Mouse (Mus musculus): ENCODE data around the gene B3galt4.

Gene B3galt4

DNA sequence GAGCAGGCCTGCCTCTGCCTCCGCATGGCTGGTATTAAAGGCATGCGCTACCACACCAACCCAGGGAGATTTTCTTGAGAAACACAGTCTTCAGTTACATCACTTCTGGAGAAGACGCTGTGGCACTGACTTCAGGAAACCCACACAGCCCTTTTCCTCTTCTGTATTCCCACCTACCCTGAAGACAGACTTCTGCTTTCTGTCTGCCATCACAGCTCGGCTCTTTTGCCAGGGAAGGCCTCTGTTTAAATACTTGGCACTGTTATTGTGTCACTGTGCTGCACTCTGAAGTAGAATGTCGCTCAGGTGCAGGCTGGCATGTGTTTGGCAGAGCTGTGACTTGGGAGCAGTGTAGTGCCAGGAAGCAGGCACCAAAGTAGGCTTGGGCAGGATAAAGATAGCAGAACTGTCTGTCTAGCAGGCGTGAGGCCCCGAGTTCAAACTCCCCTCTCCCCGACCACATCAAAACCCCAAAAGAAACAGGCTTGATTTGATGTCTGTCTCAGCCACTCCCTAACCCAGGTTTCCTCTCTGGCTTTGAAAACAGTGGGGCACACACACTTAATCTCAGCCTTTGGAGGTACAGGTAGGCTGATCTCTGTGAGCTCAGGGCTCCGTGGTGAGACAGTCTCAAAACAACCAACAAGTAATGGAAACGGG is 3.7 kb downstream of the B3galt4 start:
- DNase-seq (ENCODE audit: extremely low read depth, low read depth): no peak

DNA sequence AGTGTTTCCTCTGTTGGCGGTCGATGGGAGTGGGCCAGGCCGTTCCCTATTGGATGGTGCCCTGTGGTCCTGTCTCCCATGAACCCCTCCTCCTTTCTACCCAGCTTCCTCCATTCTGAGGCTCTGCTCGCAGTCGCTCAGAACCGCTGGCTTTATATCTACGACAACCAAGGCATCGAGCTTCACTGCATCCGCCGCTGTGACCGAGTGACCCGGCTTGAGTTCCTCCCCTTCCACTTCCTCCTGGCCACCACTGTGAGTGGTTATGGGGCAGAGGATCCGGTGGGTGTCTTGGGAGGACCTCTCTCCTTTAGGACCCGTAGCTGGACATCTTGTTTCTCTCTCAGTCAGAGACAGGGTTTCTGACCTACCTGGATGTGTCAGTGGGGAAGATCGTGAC is 7.8 kb downstream of the B3galt4 start:
- DNase-seq (ENCODE audit: extremely low read depth, low read depth): no peak

GRCm38 (mm10) chr17:33941381-33941780 is 9.9 kb downstream of the B3galt4 start:
- no peak for DNase-seq (ENCODE audit: extremely low read depth, low read depth)

DNA sequence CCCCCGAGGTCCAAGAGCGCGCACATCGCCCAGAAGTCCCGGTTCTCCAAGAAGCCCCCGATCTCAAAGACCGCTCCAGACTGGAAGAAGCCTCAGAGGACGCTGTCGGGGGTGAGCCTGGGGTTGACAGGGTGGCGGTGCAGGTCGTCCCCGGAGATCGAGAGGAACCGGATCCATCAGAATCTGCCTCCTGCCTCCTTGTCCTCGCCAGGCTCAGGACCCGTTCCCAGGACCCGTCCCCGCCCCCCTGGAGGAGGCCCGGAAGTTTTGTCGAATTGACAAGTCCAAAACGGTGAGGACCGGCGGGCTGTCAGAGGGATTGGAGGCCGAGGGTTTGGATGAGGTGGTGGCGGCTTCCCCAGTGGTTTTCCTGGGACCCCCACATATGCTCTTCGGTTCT is 10.3 kb downstream of the B3galt4 start:
- no peak for DNase-seq (ENCODE audit: extremely low read depth, low read depth)

DNA sequence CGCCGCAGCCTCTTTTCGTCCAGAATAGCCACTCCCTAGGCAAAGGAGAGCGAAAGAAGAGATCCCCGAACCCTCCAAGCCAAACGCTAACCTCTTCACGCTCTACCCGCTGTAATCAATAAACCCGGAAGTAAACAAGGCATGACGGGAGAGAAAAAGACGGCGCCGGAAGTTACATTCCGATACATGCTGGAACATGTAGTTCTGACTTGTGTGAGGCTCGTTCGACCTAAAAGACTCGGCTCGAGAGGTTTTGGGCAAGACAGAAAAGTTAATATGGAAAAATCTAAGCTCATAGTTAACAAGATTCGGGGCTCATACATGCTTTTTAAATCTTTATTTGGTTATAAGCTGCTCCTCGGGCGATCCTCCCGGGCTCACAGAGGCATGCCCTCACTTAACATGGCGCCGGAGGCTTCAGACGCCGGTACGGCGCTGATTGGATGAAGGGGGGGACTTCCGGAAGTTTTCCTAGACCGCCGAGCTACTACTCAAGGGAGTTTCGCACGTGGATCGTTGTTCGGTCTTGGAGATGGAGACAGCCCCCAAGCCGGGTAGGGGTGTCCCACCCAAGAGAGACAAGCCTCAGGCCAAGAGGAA is 11.0 kb downstream of the B3galt4 start, which contains the start of the genes Pfdn6 and Wdr46:
Pfdn6 (minus strand) TSS at position 138 of the 600 bp plus-strand sequence.
Wdr46 (plus strand) TSS at position 455 of the 600 bp plus-strand sequence.
- DNase-seq (ENCODE audit: extremely low read depth, low read depth): peak; percentile 93

DNA sequence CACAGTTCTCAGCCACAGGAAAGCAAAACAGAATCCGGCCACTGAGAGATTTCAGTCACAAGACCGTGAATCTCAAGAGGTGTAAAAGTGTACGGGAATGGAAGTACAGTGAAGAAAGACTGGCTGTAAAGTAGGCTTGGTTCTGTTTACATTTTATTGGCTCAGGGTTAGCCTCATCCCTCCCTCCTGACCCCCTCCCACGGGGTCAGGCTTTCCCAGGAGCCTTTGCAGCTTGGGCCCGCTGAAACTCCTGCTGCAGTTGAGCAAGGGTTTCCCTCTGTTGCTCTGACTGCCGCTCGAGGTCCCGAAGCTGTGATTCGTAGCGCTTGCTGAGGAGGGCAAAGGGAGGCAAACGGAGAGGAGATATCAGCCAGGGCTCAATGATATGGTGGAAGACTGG is 12.5 kb downstream of the B3galt4 start:
- DNase-seq (ENCODE audit: extremely low read depth, low read depth): no peak

GRCm38 (mm10) chr17:33936993-33937392 is 14.3 kb downstream of the B3galt4 start:
- DNase-seq (ENCODE audit: extremely low read depth, low read depth): no peak

DNA sequence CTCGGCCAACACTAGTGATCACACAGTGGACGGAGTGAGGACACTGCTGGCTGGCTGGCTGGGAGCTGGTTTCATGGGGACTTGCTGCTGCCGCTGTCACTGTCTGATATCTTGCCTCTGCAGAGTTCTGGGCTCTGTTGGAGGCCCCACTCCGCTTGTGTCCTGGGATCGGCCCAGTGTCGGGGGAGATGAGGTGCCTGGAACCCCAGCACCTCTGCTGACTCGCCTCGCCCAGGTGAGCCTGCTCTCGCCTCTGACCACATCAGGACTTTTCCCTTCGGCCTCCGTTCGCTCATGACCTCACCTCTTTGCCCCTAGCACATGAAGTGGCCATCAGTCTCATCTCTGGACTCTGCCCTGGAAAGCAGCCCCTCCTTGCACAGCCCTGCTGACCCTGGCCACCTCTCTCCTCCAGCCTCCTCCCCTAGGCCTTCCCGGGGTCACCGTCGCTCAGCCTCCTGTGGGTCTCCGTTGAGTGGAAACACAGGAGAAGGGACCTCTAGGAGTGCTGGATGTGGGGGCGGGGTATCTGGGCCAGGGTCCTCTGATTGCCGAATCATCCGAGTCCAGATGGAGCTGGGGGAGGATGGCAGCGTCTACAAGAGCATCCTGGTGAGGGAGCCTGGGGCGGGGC is 15.7 kb downstream of the B3galt4 start:
- no peak for DNase-seq (ENCODE audit: extremely low read depth, low read depth)

- no peak for DNase-seq (ENCODE audit: extremely low read depth, low read depth)
Observed at GRCm38 (mm10) chr17:33932970-33933369, 18.3 kb downstream of the B3galt4 start.

GRCm38 (mm10) chr17:33932448-33932847 is 18.8 kb downstream of the B3galt4 start:
- no peak for DNase-seq (ENCODE audit: extremely low read depth, low read depth)

DNA sequence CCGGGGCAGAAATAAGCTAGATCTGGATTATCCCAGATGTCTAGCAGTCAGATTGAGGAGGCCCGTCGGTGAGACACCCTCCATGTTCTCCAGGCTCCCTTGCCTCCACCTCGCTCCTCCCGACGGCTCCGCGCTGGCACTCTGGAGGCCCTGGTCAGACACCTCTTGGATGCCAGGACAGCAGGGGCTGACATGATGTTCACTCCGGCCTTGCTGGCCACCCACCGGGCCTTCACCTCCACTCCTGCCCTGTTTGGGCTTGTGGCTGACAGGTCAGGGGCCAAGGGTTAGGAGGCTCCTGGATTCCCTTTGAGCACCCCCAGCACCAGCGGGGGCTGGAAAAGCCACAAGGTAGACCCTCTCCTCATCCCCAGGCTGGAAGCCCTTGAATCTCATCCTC is 19.3 kb downstream of the B3galt4 start:
- DNase-seq (ENCODE audit: extremely low read depth, low read depth): no peak

- DNase-seq (ENCODE audit: extremely low read depth, low read depth): no peak
Observed at GRCm38 (mm10) chr17:33931159-33931866, 20.0 kb downstream of the B3galt4 start.

- DNase-seq (ENCODE audit: extremely low read depth, low read depth): no peak
Observed at GRCm38 (mm10) chr17:33930280-33931158, 20.8 kb downstream of the B3galt4 start.

DNA sequence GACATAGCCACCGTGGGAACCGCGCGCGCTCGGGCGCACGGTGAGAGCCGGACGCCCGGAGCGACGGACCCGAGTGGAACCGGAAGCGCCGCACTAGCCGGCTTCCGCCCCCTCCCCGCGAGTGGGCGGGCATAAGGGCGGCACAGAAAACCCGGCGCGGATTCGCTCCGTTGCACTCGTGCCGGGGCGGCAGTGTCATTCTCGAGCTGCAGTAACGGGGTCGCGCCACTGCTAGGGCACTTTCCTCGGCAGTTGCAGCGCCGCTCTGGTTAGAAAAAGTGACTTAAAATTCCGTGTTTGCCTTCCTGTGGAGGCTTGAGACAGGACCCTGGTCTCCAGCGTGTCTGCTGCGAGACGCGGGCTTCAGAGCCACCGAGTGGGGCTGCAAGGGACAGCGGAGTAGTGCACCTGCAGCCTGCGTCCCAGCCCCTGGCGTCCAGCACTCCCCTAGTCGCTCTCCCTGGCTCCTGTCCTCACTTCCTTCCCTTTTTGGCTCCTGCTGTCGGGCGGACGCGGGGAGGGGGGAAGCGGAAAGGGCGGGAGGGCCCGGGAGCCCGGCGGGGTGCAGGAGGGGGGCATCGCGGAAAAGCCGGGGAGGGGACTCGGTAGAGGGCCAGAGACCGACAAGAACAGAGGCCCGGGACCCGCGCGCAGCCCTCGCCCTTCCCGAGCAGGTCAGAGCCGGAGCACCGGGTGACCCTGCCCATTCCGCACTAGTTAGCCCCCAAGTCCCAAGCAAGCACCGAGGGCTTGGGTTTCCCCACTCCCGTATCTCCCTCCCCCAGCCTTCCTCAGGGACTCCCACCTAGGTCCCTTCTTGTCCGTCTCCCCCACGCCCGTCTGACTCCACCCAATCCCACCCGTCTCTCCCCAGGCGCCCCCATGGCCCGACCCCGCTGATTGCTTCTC is 21.7 kb downstream of the B3galt4 start, which contains the start of gene Rgl2:
Rgl2 (plus strand) TSS at position 173 of the 909 bp plus-strand sequence.
- DNase-seq (ENCODE audit: extremely low read depth, low read depth): peak; percentile 70

- DNase-seq (ENCODE audit: extremely low read depth, low read depth): no peak
Observed at GRCm38 (mm10) chr17:33928251-33928947, 22.9 kb downstream of the B3galt4 start.

DNA sequence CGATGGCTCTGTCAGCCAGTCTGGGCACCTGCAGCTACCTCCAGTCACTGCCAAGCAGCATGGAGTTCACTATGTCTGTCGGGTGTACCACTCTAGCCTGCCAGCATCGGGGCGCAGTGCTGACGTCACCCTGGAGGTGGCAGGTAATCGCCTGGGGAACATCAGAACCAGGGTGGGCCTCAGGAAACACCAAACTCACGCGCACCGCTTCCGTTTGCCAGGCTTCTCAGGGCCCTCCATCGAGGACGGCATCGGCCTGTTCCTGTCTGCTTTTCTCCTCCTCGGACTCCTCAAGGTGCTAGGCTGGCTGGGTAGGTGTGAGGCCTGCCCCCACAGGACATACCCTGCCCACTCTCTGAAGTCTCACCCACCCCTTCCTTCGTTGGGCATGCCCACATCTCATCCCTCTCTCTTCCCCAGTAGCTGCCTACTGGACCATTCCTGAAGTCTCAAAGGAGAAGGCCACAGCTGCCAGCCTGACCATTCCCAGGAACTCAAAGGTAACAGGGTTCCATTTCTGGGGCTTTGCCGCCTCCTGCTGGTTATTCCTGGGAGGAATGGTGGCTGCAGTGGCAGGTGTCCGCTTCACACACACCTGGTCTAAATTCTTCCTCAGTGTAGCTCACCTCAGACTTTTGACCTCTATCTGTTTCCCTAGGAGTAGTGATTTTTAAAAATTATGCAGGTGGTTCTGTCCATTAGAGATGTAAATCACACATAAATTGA is 24.9 kb downstream of the B3galt4 start:
- DNase-seq (ENCODE audit: extremely low read depth, low read depth): no peak

GRCm38 (mm10) chr17:33925406-33926116 is 25.7 kb downstream of the B3galt4 start:
- no peak for DNase-seq (ENCODE audit: extremely low read depth, low read depth)
